Mouse (Mus musculus) 3134 (cell line): ENCODE results near the gene Nme2.
A peak's percentile ranks its signal among the peaks of the same experiment; 100 is the strongest.
"Not testable (repeated sequence)": the region's sequence is repeated elsewhere in the genome, so short reads cannot be mapped to it uniquely, and the experiment has no call there.

Experiments used
- DNase-seq: peaks from one replicate; pipeline ENCODE4 v3.0.0-alpha.2; 2011; ENCODE audit warnings: low spot score; ENCODE audit not compliant: insufficient read length; ENCODE audit errors: extremely low read depth

Gene Nme2

GRCm38 (mm10) chr11:93968005-93968847 lies 12.2 kb upstream of the Nme2 start, which contains the start of the genes Gm20390 and Nme1:
TSS of gene Gm20390 (minus strand) at chr11:93968293.
TSS of gene Nme1 (minus strand) at chr11:93968521.
- peak; percentile 93 for DNase-seq

GRCm38 (mm10) chr11:93967381-93967780 lies 11.3 kb upstream of the Nme2 start:
- no peak for DNase-seq

- DNase-seq, result no peak
Observed at GRCm38 (mm10) chr11:93965391-93965790, 9.3 kb upstream of the Nme2 start.

GRCm38 (mm10) chr11:93963013-93963412 lies 7.0 kb upstream of the Nme2 start:
- no peak for DNase-seq

- no peak for DNase-seq
Observed at GRCm38 (mm10) chr11:93961482-93961881, 5.4 kb upstream of the Nme2 start.

- DNase-seq, result no peak
Observed at GRCm38 (mm10) chr11:93957746-93958145, 1.7 kb upstream of the Nme2 start.

- DNase-seq, result no peak
Observed at GRCm38 (mm10) chr11:93957031-93957555, 1.0 kb upstream of the Nme2 start.

- peak; percentile 97 for DNase-seq
Observed at GRCm38 (mm10) chr11:93955256-93956150, 556 bp downstream of the Nme2 start.

GRCm38 (mm10) chr11:93954738-93955255 lies 1.3 kb downstream of the Nme2 start:
- no peak for DNase-seq

- no peak for DNase-seq
Observed at GRCm38 (mm10) chr11:93952376-93952775, 3.7 kb downstream of the Nme2 start.

- DNase-seq, result no peak
Observed at GRCm38 (mm10) chr11:93950045-93950444, 6.0 kb downstream of the Nme2 start.

- no peak for DNase-seq
Observed at GRCm38 (mm10) chr11:93948887-93949567, 7.0 kb downstream of the Nme2 start.

GRCm38 (mm10) chr11:93944986-93945385 lies 11.1 kb downstream of the Nme2 start:
- no peak for DNase-seq

GRCm38 (mm10) chr11:93940906-93941305 lies 15.2 kb downstream of the Nme2 start:
- peak; percentile 47 for DNase-seq

- no peak for DNase-seq
Observed at GRCm38 (mm10) chr11:93929106-93929505, 27.0 kb downstream of the Nme2 start.

- DNase-seq, result not testable (repeated sequence)
Observed at GRCm38 (mm10) chr11:93915019-93915418, 41.0 kb downstream of the Nme2 start.

GRCm38 (mm10) chr11:93911603-93912002 lies 44.5 kb downstream of the Nme2 start:
- DNase-seq, result no peak

- DNase-seq, result peak; percentile 52
Observed at GRCm38 (mm10) chr11:93908829-93909228, 47.2 kb downstream of the Nme2 start.

GRCm38 (mm10) chr11:93907839-93908238 lies 48.2 kb downstream of the Nme2 start:
- DNase-seq, result no peak

- no peak for DNase-seq
Observed at GRCm38 (mm10) chr11:93906834-93907233, 49.2 kb downstream of the Nme2 start.
